Mouse (Mus musculus): ENCODE results near the gene Slc12a9.

- TF ChIP-seq GATA1 (IDR thresholded peaks at IDR 0.05; ENCODE audit: low read depth, low read length) (no peak), NRF1 (IDR thresholded peaks at IDR 0.05; ENCODE audit: insufficient read depth, low read depth, low read length, poor library complexity, severe bottlenecking) (no peak), POLR2AphosphoS2 (IDR thresholded peaks at IDR 0.05; ENCODE audit: low read length) (no peak), EP300 (IDR thresholded peaks at IDR 0.05; ENCODE audit: low read depth in 1 of 2, low read length in 2 of 2) (no peak), TCF12 (IDR thresholded peaks at IDR 0.05; ENCODE audit: low read depth, low read length) (no peak), RCOR1 (IDR thresholded peaks at IDR 0.05; ENCODE audit: low read depth, low read length) (no peak), CHD1 (IDR thresholded peaks at IDR 0.05; ENCODE audit: low read depth, low read length) (no peak), ELF1 (IDR thresholded peaks at IDR 0.05; ENCODE audit: low read depth, low read length) (no peak), CTCF (IDR thresholded peaks at IDR 0.05 in 2 of 3, conservative IDR thresholded peaks at IDR 0.05 in 1 of 3; ENCODE audit: control insufficient read depth in 1 of 3, insufficient read depth in 1 of 3, low read depth in 2 of 3, low read length in 3 of 3, poor library complexity in 1 of 3, severe bottlenecking in 1 of 3) (no peak), SIN3A (IDR thresholded peaks at IDR 0.05; ENCODE audit: low read length) (no peak), POLR2A (IDR thresholded peaks at IDR 0.05; ENCODE audit: control insufficient read depth in 1 of 2, insufficient read depth in 1 of 2, low read depth in 1 of 2, low read length in 2 of 2, poor library complexity in 1 of 2) (no peak), MAZ (IDR thresholded peaks at IDR 0.05; ENCODE audit: low read depth, low read length) (no peak)
These were observed 65.1 kb downstream of the Slc12a9 start for GRCm38 (mm10) chr5:137268131-137268910.
